Mouse (Mus musculus): Measurements from ENCODE around the gene Proser3. TPM values are rescaled to one million over a fixed set of nuclear protein-coding genes. Genes with fewer than 3 reads are reported as not detected.

The Proser3 gene
- 3.7 TPM for polyA plus RNA-seq (2015; fragmentation: Illumina TruSeq; extraction: RNeasy Lipid Tissue Mini Kit (QIAGEN cat#74804); ENCODE audit: insufficient read depth, low read depth, low replicate concordance)

GRCm38 (mm10) chr7:30552102-30553020 is at the start of gene Proser3, which contains the start of gene Hspb6:
Proser3 (minus strand) TSS chr7:30552299.
Hspb6 (plus strand) TSS chr7:30552178.

GRCm38 (mm10) chr7:30598786-30599185 is 46.7 kb upstream of the Proser3 start, which contains the start of gene Zbtb32:
Zbtb32 (minus strand) TSS chr7:30598909.

DNA sequence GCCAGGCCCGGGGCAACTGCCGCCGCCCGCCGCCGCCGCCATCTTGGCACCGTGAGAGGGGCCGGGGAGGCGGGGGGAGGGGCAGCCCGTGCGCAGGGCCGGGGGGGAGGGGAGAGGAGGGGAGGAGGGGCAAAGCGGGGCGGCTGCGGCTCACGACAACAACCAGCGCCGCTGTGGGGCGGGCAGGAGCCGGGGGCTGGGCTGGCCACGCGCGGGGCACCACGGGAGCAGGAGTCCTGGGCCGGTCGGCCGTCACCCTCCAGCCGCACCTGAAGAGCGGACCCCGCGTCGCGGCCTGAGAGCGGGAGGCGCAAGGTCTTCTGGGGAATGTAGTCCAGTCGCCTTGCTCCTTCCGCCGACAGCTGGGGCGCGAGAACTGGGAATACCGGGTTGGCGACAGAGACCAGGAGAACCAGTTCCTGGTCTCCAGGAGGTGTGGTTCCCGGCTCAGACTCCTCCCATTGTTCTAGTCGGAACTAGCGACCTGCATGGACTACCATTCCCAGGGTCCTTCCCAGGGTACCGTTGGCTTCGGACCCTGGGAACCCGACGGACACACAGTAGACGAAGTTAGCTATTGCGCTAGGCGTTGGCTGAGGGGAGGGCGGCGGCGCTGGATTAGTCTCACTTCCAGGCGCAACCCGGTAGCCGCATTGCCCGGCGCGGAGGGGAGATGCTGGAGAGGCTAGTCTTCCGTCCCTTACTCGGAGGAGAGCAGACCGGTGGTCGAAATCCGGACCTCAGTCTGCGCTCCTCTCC is 36.8 kb upstream of the Proser3 start, which contains the start of gene Kmt2b:
Gene Kmt2b, minus strand, starts transcription at position 51 of the 759 bp plus-strand sequence.

DNA sequence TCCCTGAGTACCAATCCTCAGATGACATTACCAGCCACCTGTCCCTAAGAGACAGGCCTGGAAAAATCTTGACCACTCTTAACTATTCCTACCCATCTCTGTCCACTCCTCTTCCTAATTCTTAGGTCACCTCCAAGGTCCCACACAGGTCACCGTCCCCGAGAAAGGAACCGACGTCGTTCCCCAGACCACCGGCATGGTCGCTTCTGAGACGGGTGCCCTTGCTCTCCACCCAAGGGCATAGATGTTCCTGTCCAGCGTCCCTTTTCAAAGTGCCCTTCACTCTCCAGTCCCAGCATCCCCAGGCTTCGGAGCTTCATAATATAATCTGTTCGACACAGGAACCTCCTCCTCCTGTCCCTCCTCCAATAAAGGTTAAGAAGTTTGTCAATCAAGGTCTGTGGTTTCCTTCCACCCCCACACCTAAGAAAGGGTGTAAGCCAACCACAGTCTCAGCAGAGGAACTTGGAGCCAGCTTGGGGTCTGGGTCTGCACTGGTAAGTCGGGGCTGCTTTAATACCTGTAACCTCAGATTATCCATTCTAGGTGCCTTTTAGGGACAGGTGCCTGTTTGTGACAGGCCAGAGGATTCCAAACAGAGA is 13.0 kb upstream of the Proser3 start, which contains the start of gene Igflr1:
Gene Igflr1, plus strand, starts transcription at position 458 of the 602 bp plus-strand sequence.

DNA sequence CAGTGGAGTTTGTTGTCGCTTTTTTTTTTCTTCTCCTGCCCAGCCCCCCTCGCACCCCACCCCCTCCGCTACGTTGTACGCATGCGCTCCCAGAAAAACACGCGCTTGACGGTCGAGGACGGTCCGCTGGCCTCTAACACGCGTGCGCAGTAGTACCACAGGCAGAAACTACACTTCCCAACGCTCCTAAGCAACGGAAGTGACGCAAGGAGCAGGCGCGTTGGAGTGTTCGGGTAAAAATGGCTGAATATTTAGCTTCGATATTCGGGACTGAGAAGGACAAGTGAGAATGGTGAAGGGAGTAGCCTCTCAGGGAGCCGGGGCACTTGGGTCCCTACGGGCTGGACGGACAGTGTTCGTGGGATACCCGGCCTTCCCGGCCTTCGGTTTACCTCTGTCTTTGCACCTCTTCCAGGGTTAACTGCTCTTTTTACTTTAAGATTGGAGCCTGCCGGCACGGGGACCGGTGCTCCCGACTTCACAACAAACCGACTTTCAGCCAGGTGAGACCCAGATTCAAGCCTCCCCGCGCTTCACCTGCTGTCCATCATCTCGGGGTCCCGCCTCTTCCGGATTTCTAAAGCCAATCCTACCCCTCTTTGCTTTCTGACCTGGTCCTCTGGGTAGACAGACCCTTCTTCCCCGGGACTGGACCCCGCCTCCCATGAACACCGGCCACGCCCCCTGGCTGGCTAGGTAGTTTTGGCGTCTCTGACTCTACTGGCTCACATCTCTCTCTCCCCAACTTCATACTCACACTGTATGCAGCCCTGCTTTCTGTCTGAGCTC is 11.2 kb upstream of the Proser3 start, which contains the start of the genes U2af1l4, Gm49396 and Psenen:
Gene U2af1l4, plus strand, starts transcription at position 185 of the 789 bp plus-strand sequence.
Gene Gm49396, plus strand, starts transcription at position 228 of the 789 bp plus-strand sequence.
Gene Psenen, minus strand, starts transcription at position 511 of the 789 bp plus-strand sequence.

DNA sequence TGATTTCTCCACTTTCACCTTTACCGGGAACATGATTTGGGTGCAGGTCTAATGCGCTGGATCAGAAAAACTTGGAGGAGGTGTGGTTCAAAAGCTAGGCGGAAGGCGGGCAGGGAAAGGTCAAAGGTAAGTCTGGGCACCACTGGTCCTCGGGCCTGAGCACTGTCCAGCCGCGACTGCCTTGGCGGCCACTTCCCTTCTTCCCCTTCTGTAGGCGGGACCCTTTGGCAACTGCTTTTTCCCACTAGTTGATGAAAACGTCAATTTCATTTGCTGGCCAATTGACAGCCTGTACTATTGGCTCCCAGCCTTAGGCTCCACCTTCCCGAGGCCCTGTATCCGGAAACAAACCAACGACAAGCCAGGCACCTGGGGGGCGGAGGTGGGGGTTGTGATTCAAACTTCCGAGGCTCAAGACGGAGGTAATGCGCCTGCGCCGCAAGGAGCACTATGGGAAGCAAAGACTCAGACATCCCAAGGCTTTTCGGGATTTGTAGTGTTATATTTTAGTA is 7.4 kb upstream of the Proser3 start, which contains the start of gene Lin37:
Gene Lin37, minus strand, starts transcription at position 396 of the 512 bp plus-strand sequence.

GRCm38 (mm10) chr7:30534633-30535577 is 17.2 kb downstream of the Proser3 start, which contains the start of gene Arhgap33:
Arhgap33 (minus strand) TSS chr7:30535060.

DNA sequence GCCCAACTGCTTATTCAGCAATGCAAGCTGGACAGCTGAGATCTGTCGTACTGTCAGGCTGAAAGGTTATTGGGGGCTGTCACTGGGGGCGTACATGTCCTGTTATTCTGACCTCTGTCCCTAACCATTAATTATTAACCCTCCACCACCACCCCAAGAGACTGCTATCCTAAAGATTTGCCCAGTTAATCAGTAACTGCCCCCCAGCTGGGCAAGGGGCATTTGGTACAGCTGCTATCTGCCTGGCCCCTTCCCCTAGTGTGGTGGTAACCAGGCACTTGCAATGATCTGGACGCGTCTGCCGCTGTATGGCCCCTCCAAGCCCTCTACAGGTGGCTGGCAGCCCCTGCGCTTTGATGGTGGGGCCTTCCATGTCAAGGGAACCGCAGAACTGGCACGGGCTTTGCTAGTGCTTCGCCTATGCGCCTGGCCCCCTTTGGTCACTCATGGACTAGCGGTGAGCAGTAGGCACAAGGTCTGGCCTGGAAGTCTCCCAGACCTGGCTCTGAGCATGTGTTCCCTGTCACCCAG is 58.6 kb downstream of the Proser3 start, which contains the start of gene Prodh2:
Gene Prodh2, plus strand, starts transcription at position 222 of the 531 bp plus-strand sequence.

Other genes with a start within 250 kb of the Proser3 start
- 10.9 TPM for gene Alkbh6, start 243.6 kb downstream of the Proser3 start, polyA plus RNA-seq (2015; fragmentation: Illumina TruSeq; extraction: RNeasy Lipid Tissue Mini Kit (QIAGEN cat#74804); ENCODE audit: insufficient read depth, low read depth, low replicate concordance)
- gene Syne4, start 237.5 kb downstream of the Proser3 start, polyA plus RNA-seq (2015; fragmentation: Illumina TruSeq; extraction: RNeasy Lipid Tissue Mini Kit (QIAGEN cat#74804); ENCODE audit: insufficient read depth, low read depth, low replicate concordance), result 122 TPM
- not detected for gene E130208F15Rik, start 230.6 kb downstream of the Proser3 start, polyA plus RNA-seq (2015; fragmentation: Illumina TruSeq; extraction: RNeasy Lipid Tissue Mini Kit (QIAGEN cat#74804); ENCODE audit: insufficient read depth, low read depth, low replicate concordance)
- gene Sdhaf1, start 228.4 kb downstream of the Proser3 start, polyA plus RNA-seq (2015; fragmentation: Illumina TruSeq; extraction: RNeasy Lipid Tissue Mini Kit (QIAGEN cat#74804); ENCODE audit: insufficient read depth, low read depth, low replicate concordance), result 3.9 TPM
- gene Lrfn3, start 189.5 kb downstream of the Proser3 start, polyA plus RNA-seq (2015; fragmentation: Illumina TruSeq; extraction: RNeasy Lipid Tissue Mini Kit (QIAGEN cat#74804); ENCODE audit: insufficient read depth, low read depth, low replicate concordance), result 2.2 TPM
- gene Tyrobp, start 138.5 kb downstream of the Proser3 start, polyA plus RNA-seq (2015; fragmentation: Illumina TruSeq; extraction: RNeasy Lipid Tissue Mini Kit (QIAGEN cat#74804); ENCODE audit: insufficient read depth, low read depth, low replicate concordance), result 19.8 TPM
- not detected for gene Hcst, start 132.4 kb downstream of the Proser3 start, polyA plus RNA-seq (2015; fragmentation: Illumina TruSeq; extraction: RNeasy Lipid Tissue Mini Kit (QIAGEN cat#74804); ENCODE audit: insufficient read depth, low read depth, low replicate concordance)
- 0.81 TPM for gene Nfkbid, start 130.6 kb downstream of the Proser3 start, polyA plus RNA-seq (2015; fragmentation: Illumina TruSeq; extraction: RNeasy Lipid Tissue Mini Kit (QIAGEN cat#74804); ENCODE audit: insufficient read depth, low read depth, low replicate concordance)
- gene Aplp1, start 106.8 kb downstream of the Proser3 start, polyA plus RNA-seq (2015; fragmentation: Illumina TruSeq; extraction: RNeasy Lipid Tissue Mini Kit (QIAGEN cat#74804); ENCODE audit: insufficient read depth, low read depth, low replicate concordance), result 34.1 TPM
- 2.1 TPM for gene Kirrel2, start 94.6 kb downstream of the Proser3 start, polyA plus RNA-seq (2015; fragmentation: Illumina TruSeq; extraction: RNeasy Lipid Tissue Mini Kit (QIAGEN cat#74804); ENCODE audit: insufficient read depth, low read depth, low replicate concordance)
- gene Nphs1, start 94.0 kb downstream of the Proser3 start, polyA plus RNA-seq (2015; fragmentation: Illumina TruSeq; extraction: RNeasy Lipid Tissue Mini Kit (QIAGEN cat#74804); ENCODE audit: insufficient read depth, low read depth, low replicate concordance), result 42.1 TPM
- not detected for gene Prodh2, start 58.7 kb downstream of the Proser3 start, polyA plus RNA-seq (2015; fragmentation: Illumina TruSeq; extraction: RNeasy Lipid Tissue Mini Kit (QIAGEN cat#74804); ENCODE audit: insufficient read depth, low read depth, low replicate concordance)
- 2.0 TPM for gene Arhgap33, start 17.2 kb downstream of the Proser3 start, polyA plus RNA-seq (2015; fragmentation: Illumina TruSeq; extraction: RNeasy Lipid Tissue Mini Kit (QIAGEN cat#74804); ENCODE audit: insufficient read depth, low read depth, low replicate concordance)
- 4.7 TPM for gene Hspb6, start 121 bp downstream of the Proser3 start, polyA plus RNA-seq (2015; fragmentation: Illumina TruSeq; extraction: RNeasy Lipid Tissue Mini Kit (QIAGEN cat#74804); ENCODE audit: insufficient read depth, low read depth, low replicate concordance)
- 63.0 TPM for gene Lin37, start 7.5 kb upstream of the Proser3 start, polyA plus RNA-seq (2015; fragmentation: Illumina TruSeq; extraction: RNeasy Lipid Tissue Mini Kit (QIAGEN cat#74804); ENCODE audit: insufficient read depth, low read depth, low replicate concordance)
- gene U2af1l4, start 11.0 kb upstream of the Proser3 start, polyA plus RNA-seq (2015; fragmentation: Illumina TruSeq; extraction: RNeasy Lipid Tissue Mini Kit (QIAGEN cat#74804); ENCODE audit: insufficient read depth, low read depth, low replicate concordance), result 5.9 TPM
- gene Gm49396, start 11.0 kb upstream of the Proser3 start, polyA plus RNA-seq (2015; fragmentation: Illumina TruSeq; extraction: RNeasy Lipid Tissue Mini Kit (QIAGEN cat#74804); ENCODE audit: insufficient read depth, low read depth, low replicate concordance), result 6.8 TPM
- 57.9 TPM for gene Psenen, start 11.3 kb upstream of the Proser3 start, polyA plus RNA-seq (2015; fragmentation: Illumina TruSeq; extraction: RNeasy Lipid Tissue Mini Kit (QIAGEN cat#74804); ENCODE audit: insufficient read depth, low read depth, low replicate concordance)
- gene Igflr1, start 13.1 kb upstream of the Proser3 start, polyA plus RNA-seq (2015; fragmentation: Illumina TruSeq; extraction: RNeasy Lipid Tissue Mini Kit (QIAGEN cat#74804); ENCODE audit: insufficient read depth, low read depth, low replicate concordance), result 8.7 TPM
- gene Kmt2b, start 36.4 kb upstream of the Proser3 start, polyA plus RNA-seq (2015; fragmentation: Illumina TruSeq; extraction: RNeasy Lipid Tissue Mini Kit (QIAGEN cat#74804); ENCODE audit: insufficient read depth, low read depth, low replicate concordance), result 13.3 TPM
- gene Zbtb32, start 46.6 kb upstream of the Proser3 start, polyA plus RNA-seq (2015; fragmentation: Illumina TruSeq; extraction: RNeasy Lipid Tissue Mini Kit (QIAGEN cat#74804); ENCODE audit: insufficient read depth, low read depth, low replicate concordance), result not detected
- not detected for gene Upk1a, start 60.5 kb upstream of the Proser3 start, polyA plus RNA-seq (2015; fragmentation: Illumina TruSeq; extraction: RNeasy Lipid Tissue Mini Kit (QIAGEN cat#74804); ENCODE audit: insufficient read depth, low read depth, low replicate concordance)
- gene Cox6b1, start 73.9 kb upstream of the Proser3 start, polyA plus RNA-seq (2015; fragmentation: Illumina TruSeq; extraction: RNeasy Lipid Tissue Mini Kit (QIAGEN cat#74804); ENCODE audit: insufficient read depth, low read depth, low replicate concordance), result 125 TPM
- not detected for gene Etv2, start 83.6 kb upstream of the Proser3 start, polyA plus RNA-seq (2015; fragmentation: Illumina TruSeq; extraction: RNeasy Lipid Tissue Mini Kit (QIAGEN cat#74804); ENCODE audit: insufficient read depth, low read depth, low replicate concordance)
- 13.4 TPM for gene Rbm42, start 98.0 kb upstream of the Proser3 start, polyA plus RNA-seq (2015; fragmentation: Illumina TruSeq; extraction: RNeasy Lipid Tissue Mini Kit (QIAGEN cat#74804); ENCODE audit: insufficient read depth, low read depth, low replicate concordance)
- 5.9 TPM for gene Haus5, start 112.7 kb upstream of the Proser3 start, polyA plus RNA-seq (2015; fragmentation: Illumina TruSeq; extraction: RNeasy Lipid Tissue Mini Kit (QIAGEN cat#74804); ENCODE audit: insufficient read depth, low read depth, low replicate concordance)
- gene Pmis2, start 119.3 kb upstream of the Proser3 start, polyA plus RNA-seq (2015; fragmentation: Illumina TruSeq; extraction: RNeasy Lipid Tissue Mini Kit (QIAGEN cat#74804); ENCODE audit: insufficient read depth, low read depth, low replicate concordance), result not detected
- gene 2200002J24Rik, start 146.6 kb upstream of the Proser3 start, polyA plus RNA-seq (2015; fragmentation: Illumina TruSeq; extraction: RNeasy Lipid Tissue Mini Kit (QIAGEN cat#74804); ENCODE audit: insufficient read depth, low read depth, low replicate concordance), result not detected
- gene Atp4a, start 159.9 kb upstream of the Proser3 start, polyA plus RNA-seq (2015; fragmentation: Illumina TruSeq; extraction: RNeasy Lipid Tissue Mini Kit (QIAGEN cat#74804); ENCODE audit: insufficient read depth, low read depth, low replicate concordance), result 0.65 TPM
- 89.1 TPM for gene Tmem147, start 177.2 kb upstream of the Proser3 start, polyA plus RNA-seq (2015; fragmentation: Illumina TruSeq; extraction: RNeasy Lipid Tissue Mini Kit (QIAGEN cat#74804); ENCODE audit: insufficient read depth, low read depth, low replicate concordance)
- gene Gapdhs, start 191.4 kb upstream of the Proser3 start, polyA plus RNA-seq (2015; fragmentation: Illumina TruSeq; extraction: RNeasy Lipid Tissue Mini Kit (QIAGEN cat#74804); ENCODE audit: insufficient read depth, low read depth, low replicate concordance), result not detected
- 11.2 TPM for gene Sbsn, start 199.2 kb upstream of the Proser3 start, polyA plus RNA-seq (2015; fragmentation: Illumina TruSeq; extraction: RNeasy Lipid Tissue Mini Kit (QIAGEN cat#74804); ENCODE audit: insufficient read depth, low read depth, low replicate concordance)
- 10.9 TPM for gene Dmkn, start 211.5 kb upstream of the Proser3 start, polyA plus RNA-seq (2015; fragmentation: Illumina TruSeq; extraction: RNeasy Lipid Tissue Mini Kit (QIAGEN cat#74804); ENCODE audit: insufficient read depth, low read depth, low replicate concordance)
- not detected for gene Krtdap, start 235.6 kb upstream of the Proser3 start, polyA plus RNA-seq (2015; fragmentation: Illumina TruSeq; extraction: RNeasy Lipid Tissue Mini Kit (QIAGEN cat#74804); ENCODE audit: insufficient read depth, low read depth, low replicate concordance)